Mouse (Mus musculus) skeletal muscle tissue, adult 2 months (tissue): Measurements from ENCODE around the gene Gbp8.
A peak's percentile ranks its signal among the peaks of the same experiment; 100 is the strongest.
"Not testable (repeated sequence)": the region's sequence is repeated elsewhere in the genome, so short reads cannot be mapped to it uniquely, and the experiment has no call there.

Source experiments
- DNase-seq: peaks from one replicate; pipeline ENCODE4 v3.0.0-alpha.2; 2012; ENCODE audit warnings: low read depth, low spot score

Gene Gbp8

GRCm38 (mm10) chr5:105139409-105140088, at the start of gene Gbp8, which contains the start of the genes Gbp9 and Gbp4:
Gbp8 (minus strand) TSS chr5:105139540.
Gbp9 (minus strand) TSS chr5:105139539.
Gbp4 (minus strand) TSS chr5:105139586.
- peak; percentile 31 for DNase-seq

GRCm38 (mm10) chr5:105181446-105181845, 42.1 kb upstream of the Gbp8 start:
- DNase-seq: no peak

DNA sequence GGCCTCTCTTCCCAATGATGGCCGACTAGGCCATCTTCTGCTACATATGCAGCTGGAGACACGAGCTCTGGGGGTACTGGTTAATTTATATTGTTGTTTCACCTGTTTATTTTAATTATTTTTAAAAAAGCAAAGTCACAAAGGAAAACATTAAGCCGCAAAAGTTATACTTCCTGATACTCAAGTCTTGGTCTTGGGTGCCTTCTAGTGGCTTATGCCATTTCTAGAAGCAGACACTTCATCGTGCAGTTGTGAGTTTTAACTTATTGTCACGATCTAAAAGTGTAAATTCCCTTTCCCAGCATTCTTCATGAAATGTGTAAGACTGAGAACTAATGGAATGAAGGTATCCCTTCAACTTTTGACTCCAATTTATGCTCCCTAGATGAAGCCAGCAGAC, 17.2 kb upstream of the Gbp8 start:
- no peak for DNase-seq

DNA sequence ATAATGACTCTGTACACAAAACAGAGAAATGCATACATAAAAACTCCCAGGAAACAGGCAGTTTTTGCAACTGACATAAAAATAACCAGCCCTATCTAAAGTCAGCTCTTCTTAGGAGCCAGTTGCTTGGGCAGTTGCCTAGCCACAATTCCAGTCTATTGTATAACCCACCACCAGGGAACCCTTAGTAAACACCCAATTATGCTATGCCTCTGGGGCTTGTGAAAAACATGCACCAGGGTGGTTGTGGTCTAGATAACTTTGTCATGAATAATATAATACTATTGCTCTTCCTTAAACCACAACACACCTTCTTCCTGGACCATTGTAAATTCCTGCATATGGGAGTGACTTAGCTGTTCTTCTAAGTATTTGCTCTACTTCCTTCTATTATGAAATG, 14.7 kb upstream of the Gbp8 start:
- no peak for DNase-seq

- DNase-seq: not testable (repeated sequence)
Observed at GRCm38 (mm10) chr5:105148062-105148461, 8.7 kb upstream of the Gbp8 start.

- DNase-seq: peak; percentile 18
Observed at GRCm38 (mm10) chr5:105146447-105146846, 7.1 kb upstream of the Gbp8 start.

DNA sequence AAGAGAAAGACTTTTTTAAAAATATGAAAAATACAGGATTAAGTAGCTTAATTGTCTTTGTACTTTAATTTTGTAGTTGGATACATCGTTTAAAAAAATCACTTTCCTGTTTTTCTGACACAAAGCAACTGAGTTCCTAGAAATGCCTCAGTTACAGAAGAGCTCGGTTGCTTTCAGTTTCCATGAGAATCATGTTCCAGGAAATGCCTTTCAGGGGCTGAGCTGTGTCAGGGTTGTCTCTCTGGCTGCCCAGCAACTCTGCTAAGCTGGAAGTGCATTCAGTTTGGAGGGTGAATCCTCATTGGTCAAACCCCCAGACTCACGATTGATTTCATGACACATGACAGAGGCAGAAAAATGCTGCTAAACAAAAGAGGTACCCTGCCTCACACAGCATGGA, 6.4 kb upstream of the Gbp8 start:
- DNase-seq: not testable (repeated sequence)

DNA sequence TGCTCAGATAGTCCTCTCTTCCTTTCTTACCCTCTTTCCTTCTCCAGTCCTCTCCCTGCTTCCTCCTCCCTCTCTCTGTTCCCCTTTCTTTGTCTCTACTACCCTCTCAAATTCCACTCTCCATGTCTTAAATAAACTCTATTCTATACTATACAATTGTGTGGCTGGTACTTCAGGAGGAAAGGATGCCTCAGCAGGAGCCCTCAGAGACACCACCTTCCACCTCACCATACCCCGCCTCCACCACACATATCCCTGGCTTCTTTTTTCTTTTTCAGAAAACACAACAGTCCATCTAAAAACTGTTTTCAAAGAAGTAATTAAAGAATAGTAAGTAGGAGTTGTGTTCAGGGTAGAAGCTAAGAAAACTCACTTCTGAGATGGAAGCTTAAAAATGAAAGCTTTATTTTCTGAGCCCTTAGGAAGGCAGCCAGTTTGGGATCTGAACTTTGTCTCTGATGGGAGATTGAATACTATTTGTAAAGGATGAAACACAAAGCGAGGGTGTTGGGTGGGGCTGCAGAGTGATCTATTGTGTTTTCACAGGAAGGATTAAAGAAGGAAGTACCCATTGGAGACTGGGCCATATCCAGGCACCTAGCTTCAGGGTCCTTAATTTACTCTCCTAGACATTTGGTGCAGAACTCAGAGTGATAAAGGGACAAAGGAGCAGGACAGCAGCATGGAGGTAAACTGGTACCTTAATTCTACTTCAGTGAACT, 910 bp upstream of the Gbp8 start:
- not testable (repeated sequence) for DNase-seq

DNA sequence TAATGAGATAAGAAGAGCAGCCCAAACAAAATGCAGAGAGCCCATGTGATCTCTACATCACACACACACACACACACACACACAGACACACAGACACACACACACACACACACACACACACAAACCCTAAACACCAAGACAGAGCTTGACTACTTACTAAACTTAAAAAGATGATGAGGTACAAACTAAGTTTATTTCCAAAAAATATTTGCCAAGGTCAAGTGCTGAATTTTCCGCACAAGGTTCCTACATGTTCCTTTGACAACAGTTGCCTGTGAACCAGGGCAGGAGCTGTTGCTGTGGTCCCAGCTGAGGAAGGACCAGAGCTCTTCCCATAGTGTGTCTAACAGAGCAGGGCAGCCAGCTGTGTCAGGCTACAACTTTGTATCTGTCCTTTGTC, 434 bp downstream of the Gbp8 start:
- DNase-seq: no peak

- DNase-seq: not testable (repeated sequence)
Observed at GRCm38 (mm10) chr5:105136706-105137304, 2.5 kb downstream of the Gbp8 start.

DNA sequence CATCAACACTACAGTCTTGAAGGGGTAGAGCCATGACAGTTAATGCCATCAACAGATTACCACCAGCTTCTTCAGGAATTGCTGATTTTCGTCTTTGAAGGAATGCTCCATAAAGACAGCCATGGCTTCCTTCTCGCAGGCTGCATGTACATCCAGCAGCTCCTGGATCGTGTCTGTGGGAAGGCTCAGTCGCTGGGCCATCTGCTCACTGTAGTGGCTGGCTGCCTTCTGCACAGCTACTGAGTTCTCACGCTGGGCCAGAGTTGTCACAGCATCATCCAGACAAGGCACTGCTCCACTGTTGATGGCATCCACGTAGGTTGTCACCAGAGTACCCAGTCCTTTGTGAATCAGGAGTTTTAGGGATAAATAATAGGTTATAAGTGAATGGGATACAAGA, 17.6 kb downstream of the Gbp8 start:
- not testable (repeated sequence) for DNase-seq

GRCm38 (mm10) chr5:105115740-105116139, 23.6 kb downstream of the Gbp8 start:
- DNase-seq: no peak

GRCm38 (mm10) chr5:105114696-105115095, 24.6 kb downstream of the Gbp8 start:
- DNase-seq: peak; percentile 9

DNA sequence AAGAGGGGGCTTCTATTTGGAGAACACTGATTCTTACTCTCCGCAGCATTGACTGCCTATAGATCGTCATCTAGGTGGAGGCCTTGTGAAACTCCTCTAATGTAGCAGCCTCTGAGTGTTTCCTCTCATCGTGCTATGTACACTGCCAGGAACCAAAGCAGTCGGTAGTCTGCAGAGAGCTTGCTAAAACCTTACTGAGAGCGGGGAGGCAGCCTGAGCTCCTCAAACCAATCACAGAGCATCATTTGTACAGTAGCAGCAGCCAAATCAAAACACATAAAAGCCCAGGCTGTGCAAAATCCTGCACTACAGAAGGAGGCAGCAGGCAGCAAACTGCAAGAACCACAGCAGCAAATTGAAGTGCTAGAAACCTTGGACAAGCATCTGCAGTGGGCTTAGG, 25.7 kb downstream of the Gbp8 start:
- no peak for DNase-seq

- peak; percentile 40 for DNase-seq
Observed at GRCm38 (mm10) chr5:105110271-105110852, 29.0 kb downstream of the Gbp8 start.

DNA sequence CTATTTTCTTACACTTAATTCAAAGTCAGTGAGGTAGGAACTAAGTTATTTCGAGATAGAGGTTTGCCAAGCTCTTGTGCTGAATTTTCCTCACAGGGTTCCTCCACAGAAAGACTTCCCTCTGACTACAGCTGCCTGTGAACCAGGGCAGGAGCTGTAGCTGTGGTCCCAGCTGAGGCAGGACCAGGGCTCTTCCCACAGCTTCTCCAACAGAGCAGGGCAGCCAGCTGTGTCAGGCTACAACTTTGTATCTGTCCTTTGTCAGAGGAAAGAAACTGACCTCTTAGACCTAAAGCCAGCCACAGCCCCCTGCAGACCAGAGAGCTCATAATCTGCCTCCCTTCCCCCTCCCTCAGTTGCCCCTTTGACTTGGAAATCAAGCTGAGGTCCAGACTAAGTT, 29.6 kb downstream of the Gbp8 start:
- DNase-seq: not testable (repeated sequence)

GRCm38 (mm10) chr5:105105689-105106088, 33.7 kb downstream of the Gbp8 start:
- not testable (repeated sequence) for DNase-seq

- no peak for DNase-seq
Observed at GRCm38 (mm10) chr5:105081900-105082299, 57.4 kb downstream of the Gbp8 start.

- DNase-seq: not testable (repeated sequence)
Observed at GRCm38 (mm10) chr5:105068356-105068755, 71.0 kb downstream of the Gbp8 start.

DNA sequence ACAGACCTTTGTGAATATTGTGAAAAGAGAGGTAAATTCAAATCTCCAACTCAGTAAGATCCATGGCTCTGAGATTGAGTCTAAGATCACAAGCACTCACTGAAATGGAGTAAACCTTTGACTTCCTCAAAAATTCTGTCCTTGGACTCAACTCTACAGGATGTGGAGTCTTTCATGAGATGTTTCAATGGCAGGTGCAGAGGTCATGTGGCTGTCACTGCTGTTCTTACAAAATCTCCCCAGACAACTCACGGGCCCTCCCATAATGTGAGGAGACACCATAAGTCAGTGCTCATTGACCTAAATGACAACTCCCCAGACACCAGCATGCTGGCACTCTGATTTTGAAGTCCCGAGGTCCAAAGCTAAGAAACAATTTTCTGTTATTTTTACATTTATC, 74.9 kb downstream of the Gbp8 start:
- DNase-seq: not testable (repeated sequence)

- no peak for DNase-seq
Observed at GRCm38 (mm10) chr5:105063321-105063720, 76.0 kb downstream of the Gbp8 start.

DNA sequence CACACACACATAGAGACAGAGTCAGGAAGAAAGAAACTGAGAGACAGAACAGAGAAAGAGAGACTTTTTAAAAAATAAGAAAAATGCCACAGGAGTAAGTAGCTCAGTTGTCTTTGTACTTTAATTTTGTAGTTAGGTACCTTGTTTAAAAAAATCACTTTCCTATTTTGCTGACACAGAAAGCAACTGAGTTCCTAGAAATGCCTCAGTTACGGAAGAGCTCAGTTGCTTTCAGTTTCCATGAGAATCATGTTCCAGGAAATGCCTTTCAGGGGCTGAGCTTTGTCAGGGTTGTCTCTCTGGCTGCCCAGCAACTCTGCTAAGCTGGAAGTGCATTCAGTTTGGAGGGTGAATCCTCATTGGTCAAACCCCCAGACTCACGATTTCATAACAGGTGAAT, 76.9 kb downstream of the Gbp8 start:
- not testable (repeated sequence) for DNase-seq
